Mouse (Mus musculus): ENCODE results near the gene Hmx3.

Hmx3 gene

DNA sequence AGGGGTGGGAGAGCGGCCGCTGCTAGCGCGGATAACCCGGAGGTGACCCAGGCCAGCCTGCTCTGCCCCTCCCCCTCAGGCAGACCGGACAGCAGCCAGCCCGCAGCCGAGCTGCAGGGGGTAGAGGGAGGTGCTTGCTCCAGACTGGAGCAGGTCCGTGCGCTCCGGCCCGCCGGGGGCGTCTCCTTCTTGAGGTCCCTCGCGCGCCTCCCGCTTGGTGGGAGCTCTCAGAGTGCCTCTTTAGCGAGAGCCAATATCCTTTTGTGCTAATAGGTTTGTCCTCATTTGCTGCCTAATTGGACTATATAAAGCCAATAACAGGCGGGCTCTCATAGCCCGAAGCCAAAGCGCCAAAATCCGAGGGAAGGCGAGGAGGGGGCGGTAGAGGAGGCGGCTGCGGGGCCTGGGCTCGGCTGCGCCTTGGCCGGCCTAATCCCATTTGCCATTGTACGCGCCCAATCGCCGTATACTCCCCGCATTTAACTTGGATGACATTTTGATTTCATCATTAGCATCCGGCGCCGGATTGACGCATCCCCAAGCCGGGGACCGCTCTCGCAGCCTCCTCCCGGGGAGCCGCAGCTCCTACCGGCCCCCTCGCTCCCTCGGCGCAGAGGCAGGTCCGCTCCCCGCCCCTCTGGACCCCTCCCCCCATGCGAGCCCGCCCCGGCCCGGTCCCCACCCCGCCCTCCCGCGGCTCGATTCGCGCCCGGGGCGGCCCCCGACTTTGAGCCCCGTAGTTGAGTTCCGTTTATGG, at the start of gene Hmx3:
TSS of gene Hmx3 (plus strand) at position 753 of the 757 bp plus-strand sequence.
- peak; percentile 90 for DNase-seq

DNA sequence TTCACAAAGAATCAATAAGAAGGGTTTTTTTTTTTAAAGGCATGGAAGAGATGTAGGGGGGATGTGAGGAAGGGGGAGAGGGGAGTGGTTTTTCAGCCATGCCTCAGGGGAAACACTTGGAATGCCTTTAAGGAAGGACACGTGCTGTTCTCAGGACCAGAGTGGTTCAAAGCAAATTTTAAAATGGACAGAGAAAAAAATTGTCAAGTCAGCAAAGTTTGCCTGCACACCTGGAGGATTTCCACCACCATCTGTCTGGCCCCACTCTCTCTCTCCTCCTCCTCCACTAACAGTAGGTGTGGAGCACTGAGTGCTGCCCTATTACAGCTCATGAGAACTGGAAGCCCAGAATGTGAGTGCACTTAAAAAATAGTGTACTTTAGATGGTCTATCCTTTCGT, 38.9 kb upstream of the Hmx3 start:
- no peak for DNase-seq

DNA sequence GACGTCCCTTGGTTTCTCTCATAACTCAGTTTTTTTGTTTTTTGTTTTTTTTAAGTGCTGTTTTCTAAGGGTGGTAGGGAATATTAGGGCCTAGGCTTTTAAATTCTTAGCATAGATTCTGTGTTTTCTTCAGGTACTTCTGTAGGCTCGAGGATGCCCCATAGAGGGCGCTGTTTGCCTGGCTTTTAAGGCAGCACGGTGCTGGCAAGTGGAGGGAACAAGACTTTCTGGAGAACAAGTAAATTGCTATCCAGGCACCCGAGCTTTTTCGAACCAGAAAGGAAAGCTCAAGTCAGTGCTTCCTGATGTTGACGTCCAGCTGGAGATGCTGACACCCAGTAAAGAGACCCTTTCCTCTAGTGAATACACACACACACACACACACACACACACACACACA, 2.7 kb upstream of the Hmx3 start:
- peak; percentile 95 for DNase-seq

DNA sequence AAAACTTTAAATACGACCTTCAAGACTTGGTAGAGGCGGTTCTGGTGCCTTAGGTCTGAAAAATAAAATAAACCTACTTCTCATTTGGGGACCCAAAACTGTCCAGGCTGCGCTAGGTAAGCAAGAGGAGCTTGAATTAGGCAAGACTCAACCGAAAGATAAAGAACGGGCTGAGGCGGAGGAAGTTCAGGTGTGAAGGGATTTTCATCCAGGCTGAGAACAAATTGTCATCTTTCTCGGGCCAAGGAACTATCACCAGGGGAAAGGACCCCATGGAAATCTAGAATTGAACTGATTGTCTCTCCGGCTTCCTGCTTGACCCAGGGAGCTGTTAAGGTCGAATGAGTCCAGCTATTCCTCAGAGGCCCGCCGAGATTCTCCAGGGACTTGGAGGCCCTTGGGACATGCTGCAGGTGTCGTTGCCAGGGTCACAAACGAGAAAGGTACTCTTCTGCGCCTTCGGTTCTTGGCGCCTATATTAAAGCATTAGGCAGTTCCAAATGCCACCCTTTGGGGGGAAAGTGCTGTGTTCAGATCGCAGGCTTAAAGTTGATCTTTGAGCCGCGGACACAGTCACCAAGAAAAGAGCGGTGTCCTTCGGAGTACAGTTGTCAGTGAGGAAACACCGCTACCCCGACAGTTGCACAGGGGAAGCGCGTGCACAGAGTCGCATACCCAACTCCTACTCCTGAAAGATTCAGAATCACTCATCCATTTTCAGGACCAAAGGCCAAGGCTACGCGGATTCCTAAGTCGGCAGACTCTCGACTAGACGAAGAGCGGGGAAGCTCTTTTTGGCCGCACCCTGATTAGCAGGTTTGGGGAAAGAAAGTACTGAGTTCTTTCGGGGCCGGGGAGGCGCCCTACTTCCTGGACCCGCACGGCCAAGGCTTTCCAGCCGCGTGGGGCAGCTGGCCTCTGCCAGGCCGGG, 1.2 kb upstream of the Hmx3 start:
- no peak for DNase-seq

DNA sequence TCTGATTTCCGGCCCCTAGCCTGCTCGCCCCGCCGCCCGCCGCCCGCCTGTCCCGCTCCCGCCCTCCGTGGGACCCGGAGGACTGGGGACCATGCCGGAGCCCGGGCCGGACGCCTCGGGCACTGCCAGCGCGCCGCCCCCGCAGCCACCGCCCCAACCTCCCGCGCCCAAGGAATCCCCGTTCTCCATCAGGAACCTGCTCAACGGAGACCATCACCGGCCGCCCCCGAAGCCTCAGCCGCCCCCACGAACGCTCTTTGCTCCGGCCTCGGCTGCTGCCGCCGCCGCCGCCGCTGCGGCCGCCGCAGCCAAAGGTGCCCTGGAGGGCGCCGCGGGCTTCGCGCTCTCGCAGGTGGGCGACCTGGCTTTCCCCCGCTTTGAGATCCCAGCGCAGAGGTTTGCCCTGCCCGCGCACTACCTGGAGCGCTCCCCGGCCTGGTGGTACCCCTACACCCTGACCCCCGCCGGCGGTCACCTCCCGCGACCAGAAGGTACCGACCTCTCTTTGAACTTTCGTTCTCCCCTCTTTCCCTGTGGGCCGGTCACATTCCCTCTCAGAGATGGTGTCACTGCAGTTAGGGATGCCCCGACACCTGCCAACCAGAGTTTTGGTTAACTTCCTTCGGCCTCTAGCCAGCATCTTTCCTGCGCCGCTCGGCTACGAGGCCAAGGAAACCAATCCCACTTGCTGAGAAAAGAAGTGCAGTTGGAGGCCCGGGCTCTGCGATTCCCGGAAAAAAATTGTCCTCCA, 380 bp downstream of the Hmx3 start:
- peak; percentile 89 for DNase-seq

DNA sequence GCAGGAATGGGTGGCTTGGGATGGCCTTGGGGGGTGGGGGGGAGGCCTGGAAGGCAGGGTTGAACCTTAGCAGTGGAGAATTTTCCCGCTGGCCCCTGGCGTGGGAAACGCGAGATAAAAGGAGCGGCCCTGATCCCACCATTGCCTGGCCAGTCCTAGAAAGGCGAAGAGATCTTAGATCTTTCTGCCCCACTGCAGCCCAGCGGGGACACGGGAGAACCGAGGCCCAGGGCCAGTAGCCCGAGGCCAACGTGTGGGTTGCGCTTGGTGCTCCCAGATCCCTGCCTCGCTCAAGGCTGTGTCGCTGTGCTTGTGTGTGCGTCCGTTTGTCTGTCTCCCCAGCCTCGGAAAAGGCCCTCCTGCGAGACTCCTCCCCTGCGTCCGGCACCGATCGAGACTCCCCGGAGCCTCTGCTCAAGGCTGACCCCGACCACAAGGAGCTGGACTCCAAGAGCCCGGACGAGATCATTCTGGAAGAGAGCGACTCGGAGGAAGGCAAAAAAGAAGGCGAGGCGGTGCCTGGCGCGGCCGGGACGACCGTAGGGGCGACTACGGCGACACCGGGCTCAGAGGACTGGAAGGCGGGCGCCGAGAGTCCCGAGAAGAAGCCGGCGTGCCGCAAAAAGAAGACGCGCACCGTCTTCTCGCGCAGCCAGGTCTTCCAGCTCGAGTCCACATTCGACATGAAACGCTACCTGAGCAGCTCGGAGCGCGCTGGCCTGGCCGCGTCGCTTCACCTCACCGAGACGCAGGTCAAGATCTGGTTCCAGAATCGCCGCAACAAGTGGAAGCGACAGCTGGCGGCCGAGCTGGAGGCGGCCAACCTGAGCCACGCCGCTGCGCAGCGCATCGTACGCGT, 1.2 kb downstream of the Hmx3 start:
- peak; percentile 89 for DNase-seq

DNA sequence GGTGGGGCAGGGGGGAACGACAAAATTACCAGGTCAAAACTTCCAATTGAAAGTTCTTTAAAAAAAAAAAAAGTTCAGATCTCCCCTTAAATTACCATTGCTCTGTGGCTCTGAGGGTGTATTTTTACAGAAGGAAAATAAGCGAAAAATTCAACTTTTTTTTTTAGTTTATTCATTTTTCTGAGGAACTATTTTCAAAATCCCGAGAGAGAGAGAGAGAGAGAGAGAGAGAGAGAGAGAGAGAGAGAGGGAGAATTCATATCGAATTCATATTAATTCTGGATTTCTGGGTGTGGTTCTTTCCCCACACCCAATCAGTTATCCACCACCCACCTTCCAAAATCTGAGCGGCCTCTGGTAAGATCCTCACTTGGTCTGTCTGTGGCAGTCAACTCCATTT, 2.2 kb downstream of the Hmx3 start:
- no peak for DNase-seq

DNA sequence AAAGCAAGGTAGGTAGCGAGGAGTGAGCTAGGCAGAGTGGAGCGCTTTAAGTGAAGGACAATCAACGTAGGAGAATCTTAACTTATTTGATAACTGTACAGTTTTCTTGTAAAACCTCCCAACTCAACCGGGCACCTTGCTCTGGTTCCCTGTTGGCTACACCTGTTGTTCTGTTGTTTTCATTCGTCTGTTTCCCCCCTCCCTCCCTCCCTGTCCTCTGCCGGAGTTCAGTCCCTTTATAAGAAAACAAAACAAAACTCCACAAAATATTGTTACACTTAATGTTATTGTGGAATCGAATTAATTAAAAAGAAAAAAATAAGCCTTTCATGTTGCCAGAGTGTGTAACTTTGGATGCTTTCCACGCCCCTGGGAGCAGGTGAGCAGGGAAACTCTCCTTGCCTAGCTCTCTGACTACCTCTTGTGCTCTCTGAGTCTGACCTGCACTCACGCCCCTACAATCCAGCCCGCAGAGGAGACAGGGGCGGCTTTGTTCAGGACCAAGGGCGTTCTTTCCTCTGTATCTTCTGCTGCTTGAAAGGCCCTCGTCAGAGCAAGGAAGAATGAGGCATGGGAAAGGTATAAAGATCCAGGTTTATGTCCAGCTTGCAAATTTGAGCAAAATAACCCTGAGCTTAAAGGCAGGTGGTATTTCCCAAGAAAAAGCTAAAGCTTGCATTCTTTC, 3.2 kb downstream of the Hmx3 start:
- DNase-seq = no peak

DNA sequence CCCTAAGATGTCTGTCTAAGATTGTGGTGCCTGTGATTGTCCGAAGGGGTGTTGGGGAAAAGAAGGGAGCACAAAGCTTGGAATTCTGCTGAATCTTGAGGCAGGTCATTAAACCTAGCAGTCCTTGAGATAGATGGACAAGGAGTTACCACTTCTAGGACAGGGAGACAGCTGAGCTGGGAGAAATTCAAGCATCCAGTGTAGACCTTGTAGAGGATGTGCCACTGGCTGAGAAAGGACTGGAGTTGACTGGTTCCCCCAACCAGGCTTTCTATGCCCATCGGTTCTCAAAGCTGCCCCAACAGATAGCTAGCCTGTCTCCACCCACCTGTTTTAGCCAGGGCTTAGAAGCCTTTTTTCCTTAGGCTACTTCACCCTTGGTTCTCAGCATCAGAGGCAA, 3.8 kb downstream of the Hmx3 start:
- no peak for DNase-seq

DNA sequence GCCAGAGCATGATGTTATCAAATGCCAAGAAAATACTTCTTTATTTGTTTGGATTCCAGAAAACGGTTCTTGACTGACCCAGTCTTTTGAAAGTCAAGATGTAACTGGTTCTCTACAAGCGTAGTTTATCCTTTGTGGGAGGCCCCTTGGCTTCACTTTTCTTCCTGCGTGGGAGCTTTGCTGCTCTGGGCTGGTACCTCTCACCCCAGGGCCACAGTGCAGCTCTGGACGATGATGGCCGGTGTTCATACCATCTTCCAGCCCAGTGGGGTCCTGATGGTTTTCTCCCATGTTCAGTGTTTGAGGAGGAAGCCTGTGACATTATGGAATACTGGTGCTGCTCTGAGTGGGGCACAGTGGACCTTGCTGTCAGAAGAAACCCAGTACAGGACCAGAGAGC, 4.8 kb downstream of the Hmx3 start:
- no peak for DNase-seq

DNA sequence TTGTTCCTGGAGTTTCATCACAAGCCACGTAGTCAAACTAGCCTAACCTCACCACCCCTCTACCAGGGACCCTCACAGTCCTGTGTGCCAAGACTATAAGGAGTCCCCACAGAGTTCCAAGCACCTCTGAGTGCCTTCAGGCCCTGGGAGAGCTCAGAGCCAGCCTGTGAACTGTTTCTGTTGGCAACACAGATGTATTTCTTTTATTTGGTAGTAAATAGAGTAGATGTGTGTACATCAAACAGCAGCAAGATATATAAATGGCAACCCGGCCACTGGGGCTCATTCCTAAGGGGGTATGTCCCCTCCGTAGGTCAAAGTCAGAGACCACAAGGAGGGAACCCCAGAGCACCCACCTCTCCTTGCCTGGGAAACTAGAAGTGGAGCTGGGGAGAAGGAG, 5.8 kb downstream of the Hmx3 start, which contains the start of gene Hmx2:
TSS of gene Hmx2 (plus strand) at position 301 of the 400 bp plus-strand sequence.
- DNase-seq = no peak

DNA sequence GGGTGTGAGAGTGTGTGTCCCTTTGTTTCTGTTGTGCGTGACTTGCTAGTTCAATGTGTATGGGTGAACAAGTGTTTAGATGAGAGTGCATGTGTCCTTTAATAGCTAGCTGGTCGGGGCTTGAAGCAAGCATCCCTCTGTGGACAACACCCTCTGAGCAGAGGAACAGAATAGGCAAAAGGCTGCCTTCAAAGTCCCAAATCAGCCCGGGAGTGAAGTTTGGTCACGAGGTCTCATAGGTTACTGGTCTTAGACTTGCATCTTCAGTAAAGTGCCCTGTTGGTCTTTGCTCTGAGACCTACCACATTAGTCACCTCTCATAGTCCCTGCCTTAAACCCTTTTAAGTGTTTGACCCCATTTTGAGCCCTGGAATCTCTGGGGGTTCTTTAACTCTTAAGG, 8.8 kb downstream of the Hmx3 start:
- no peak for DNase-seq

DNA sequence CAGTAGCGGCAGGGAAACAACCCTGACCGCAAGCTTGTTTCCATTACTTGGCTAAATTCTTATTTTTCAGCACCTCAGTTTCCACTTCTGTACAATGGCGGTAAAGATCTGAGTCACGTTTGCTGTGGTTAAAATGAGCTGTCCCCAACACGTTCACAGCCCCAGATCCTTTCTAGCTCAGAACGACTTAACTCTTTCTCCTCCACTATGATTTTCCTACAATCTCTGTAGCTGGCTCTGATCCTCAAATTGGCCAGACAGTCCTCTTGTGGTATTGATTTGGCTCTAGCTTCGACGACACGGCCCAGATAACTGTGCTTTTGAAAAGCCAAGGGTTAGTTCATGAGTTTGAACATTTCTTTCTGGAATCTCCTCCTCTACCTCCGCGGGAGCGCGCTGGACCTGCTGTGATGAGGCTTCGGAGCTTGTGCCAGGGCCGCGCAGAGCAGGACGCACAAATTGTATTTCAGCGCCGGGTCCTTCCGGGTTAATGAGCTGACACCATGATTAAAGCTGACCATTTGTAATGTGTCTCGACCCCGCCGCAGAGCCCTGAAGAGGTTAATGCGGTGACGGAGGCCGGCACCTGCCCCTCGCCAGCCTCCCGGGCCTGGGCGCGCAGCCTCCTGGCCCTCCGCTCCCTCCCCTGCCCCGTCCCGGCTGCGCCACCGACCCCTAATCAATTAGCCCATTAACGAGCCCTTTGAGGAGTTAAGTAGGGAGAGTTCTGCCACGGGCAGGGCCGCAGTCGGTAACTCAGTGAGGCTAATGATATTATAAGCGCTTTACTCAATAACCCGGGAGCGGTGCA, 9.5 kb downstream of the Hmx3 start:
- DNase-seq = no peak

DNA sequence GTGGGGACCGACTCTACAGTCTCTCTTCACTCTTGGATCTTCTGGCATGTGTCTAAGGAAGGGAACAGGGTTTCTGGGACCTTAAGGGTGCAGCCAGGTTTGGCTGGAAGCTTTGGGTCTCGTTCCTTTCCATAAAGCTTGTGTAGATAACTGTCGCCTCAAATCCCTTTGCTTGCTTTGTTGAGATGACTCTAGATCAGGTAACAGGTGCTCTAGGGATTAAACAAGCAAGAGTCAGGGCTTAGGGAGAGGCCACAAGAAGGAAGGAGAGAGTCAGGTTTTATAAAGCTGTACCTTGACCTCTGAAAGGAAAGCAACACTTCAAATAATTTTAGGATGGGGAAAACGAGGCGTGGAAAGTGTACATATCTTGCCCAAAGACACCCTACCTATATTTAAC, 10.1 kb downstream of the Hmx3 start:
- no peak for DNase-seq

DNA sequence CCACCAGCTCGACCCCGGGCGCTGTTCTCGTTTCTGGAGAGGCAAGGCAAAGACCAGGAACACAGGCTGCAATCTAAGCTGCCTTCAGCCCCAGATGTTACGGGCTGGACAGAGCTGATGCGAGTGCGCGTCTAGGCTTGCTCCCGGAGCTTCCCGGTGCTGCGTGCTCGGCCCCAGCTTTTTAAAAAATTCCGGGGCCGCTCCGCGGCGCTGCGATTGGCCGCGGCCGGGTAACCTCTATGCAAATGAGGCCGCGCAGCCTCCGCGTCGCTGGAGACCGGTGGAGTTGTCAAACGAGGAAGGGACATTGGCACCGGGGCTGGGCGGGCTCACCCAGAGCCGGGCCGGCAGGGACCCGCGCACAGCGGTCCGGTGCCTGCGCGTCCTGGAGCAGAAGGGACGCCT, 11.1 kb downstream of the Hmx3 start:
- peak; percentile 93 for DNase-seq

DNA sequence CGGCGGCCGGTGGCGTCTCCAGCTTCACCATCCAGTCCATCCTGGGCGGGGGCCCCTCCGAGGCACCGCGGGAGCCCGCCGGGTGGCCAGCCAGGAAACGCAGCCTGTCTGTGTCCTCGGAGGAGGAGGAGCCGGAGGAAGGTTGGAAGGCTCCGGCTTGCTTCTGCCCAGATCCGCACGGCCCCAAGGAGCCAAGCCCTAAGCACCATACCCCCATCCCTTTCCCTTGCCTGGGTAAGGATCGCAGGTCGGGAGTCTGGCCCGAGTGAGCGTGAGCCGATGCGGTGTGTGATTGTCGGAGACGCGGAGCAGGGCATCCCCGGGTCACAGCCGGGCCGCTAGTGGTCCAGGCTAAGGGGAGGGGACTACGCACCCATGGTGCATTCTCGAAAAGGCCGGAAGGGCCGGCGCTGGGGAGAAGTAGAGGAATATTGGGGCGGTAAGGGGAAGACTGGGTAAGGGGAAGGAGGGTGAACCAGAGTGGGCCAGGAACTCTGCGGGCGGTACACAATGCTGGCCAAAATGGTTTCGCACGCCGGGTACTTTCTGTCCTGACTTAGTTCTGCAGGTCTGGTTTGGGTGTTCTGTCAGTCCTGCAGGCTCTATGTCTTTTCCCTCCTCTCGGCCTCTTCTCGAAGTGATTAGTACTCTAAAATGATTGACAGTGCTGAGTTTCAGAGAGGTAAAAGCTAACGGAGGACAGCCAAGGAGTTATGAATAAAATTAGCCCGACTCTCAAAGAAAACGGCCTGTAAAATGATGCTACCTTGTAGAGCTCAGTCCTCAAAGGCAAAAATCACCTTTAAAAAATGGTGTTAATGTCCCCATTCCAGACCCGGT, 11.9 kb downstream of the Hmx3 start:
- peak; percentile 91 for DNase-seq

DNA sequence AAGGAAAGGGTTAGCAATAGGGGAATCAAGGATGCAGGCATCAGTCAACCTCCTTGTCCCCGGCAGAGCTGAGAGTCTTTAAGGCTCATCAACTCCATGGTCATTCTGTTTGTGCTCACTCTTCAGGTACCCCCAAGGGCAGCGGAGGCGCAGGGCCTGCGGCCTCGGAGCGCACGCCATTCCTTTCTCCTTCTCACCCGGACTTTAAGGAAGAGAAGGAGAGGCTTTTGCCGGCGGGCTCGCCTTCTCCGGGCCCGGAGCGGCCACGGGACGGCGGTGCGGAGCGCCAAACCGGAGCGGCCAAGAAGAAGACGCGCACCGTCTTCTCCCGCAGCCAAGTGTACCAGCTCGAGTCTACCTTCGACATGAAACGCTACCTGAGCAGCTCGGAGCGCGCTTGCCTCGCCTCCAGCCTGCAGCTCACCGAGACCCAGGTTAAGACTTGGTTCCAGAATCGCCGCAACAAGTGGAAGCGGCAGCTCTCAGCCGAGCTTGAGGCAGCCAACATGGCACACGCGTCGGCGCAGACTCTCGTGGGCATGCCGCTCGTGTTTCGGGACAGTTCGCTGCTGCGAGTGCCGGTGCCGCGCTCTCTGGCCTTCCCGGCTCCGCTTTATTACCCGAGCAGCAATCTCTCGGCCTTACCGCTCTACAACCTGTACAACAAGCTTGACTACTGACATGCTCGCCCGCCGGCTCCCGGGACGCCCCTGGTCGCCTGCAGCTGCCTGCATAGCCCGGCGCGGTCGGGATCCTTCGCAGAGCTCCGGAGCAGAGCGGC, 12.8 kb downstream of the Hmx3 start:
- no peak for DNase-seq

DNA sequence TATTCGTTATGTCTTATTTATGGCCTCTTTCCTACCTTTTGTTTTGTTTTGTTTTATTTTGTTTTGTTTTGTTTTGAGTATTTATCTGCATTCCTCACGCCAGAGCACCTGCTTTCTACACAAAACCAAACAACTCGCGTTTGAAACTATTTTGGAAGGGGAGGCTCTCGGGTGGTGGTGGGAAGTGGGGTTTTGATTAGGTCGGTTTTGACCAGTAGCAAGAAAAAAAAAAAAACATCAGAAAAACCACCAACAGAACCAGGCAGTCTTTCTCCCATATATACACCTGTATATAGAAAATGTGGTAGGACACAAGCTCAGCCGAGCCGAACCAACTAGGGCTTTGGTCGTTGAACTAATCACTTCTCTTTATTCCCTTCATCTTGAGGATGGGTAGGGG, 13.4 kb downstream of the Hmx3 start:
- DNase-seq = no peak

Data from heart, adult 11 months (tissue).